Mouse (Mus musculus) layer of hippocampus, postnatal 10 days (tissue): Measurements from ENCODE around the gene Vmn1r50. TPM values are rescaled to one million over a fixed set of nuclear protein-coding genes. Genes with fewer than 3 reads are reported as not detected.
"Not testable (repeated sequence)": the region's sequence is repeated elsewhere in the genome, so short reads cannot be mapped to it uniquely, and the experiment has no call there.

ENCODE experiments used
- DNase-seq, 2 experiments: peaks; one replicate each; pipeline ENCODE4 v3.0.0; 2021; ENCODE audit warnings: low spot score in 2 of 2
- long read RNA-seq: library from polyadenylated mRNA; stranded (forward); transcript quantifications from one replicate; pipeline ENCODE4 v2.0.0, GENCODE M21; 2023
- total RNA-seq, 2 experiments: library from RNA; stranded (reverse); gene quantifications; 2 replicates each; pipeline ENCODE4 v1.2.3; 2021

Vmn1r50 gene
- not detected for total RNA-seq
- long read RNA-seq: 0 reads

GRCm38 (mm10) chr6:90101130-90101529, at the start of gene Vmn1r50:
Gene Vmn1r50, plus strand, starts transcription at chr6:90101430.
- no peak for DNase-seq

- DNase-seq: no peak
These were observed 22.8 kb upstream of the Vmn1r50 start, which contains the start of gene Vmn1r49 for GRCm38 (mm10) chr6:90078406-90078805. Gene Vmn1r49, minus strand, starts transcription at chr6:90078506.

- DNase-seq: no peak
These were observed 664 bp upstream of the Vmn1r50 start for GRCm38 (mm10) chr6:90100566-90100965.

GRCm38 (mm10) chr6:90122296-90122695, 21.1 kb downstream of the Vmn1r50 start, which contains the start of gene Vmn1r51:
Gene Vmn1r51, plus strand, starts transcription at chr6:90122596.
- not testable (repeated sequence) for DNase-seq

Other genes starting within 250 kb of the Vmn1r50 start
- not detected for gene Vmn1r42, start 225.0 kb upstream of the Vmn1r50 start, total RNA-seq
- gene Vmn1r43, start 225.0 kb upstream of the Vmn1r50 start, total RNA-seq: not detected
- not detected for gene Vmn1r44, start 217.8 kb upstream of the Vmn1r50 start, total RNA-seq
- not detected for gene Vmn1r45, start 160.8 kb upstream of the Vmn1r50 start, total RNA-seq
- not detected for gene Vmn1r46, start 132.1 kb upstream of the Vmn1r50 start, total RNA-seq
- gene Vmn1r47, start 85.3 kb upstream of the Vmn1r50 start, total RNA-seq: not detected
- not detected for gene Vmn1r48, start 64.6 kb upstream of the Vmn1r50 start, total RNA-seq
- not detected for gene Vmn1r49, start 22.9 kb upstream of the Vmn1r50 start, total RNA-seq
- gene Vmn1r51, start 21.2 kb downstream of the Vmn1r50 start, total RNA-seq: not detected
- not detected for gene Vmn1r52, start 73.4 kb downstream of the Vmn1r50 start, total RNA-seq
- not detected for gene V1ra8, start 101.4 kb downstream of the Vmn1r50 start, total RNA-seq
- gene Vmn1r53, start 123.0 kb downstream of the Vmn1r50 start, total RNA-seq: not detected
- not detected for gene Vmn1r54, start 144.9 kb downstream of the Vmn1r50 start, total RNA-seq
- not detected for gene BC048671, start 199.8 kb downstream of the Vmn1r50 start, total RNA-seq
- gene Chst13, start 223.8 kb downstream of the Vmn1r50 start, total RNA-seq: under 1 TPM in 1 of 2 experiments, not detected in 1; 0.20 TPM
- under 1 TPM in 1 of 2 experiments, not detected in 1; 0.13 TPM for gene Uroc1, start 231.9 kb downstream of the Vmn1r50 start, total RNA-seq